Mouse (Mus musculus) testis, postnatal 14 days (tissue): ENCODE results near the gene Pawr.

Experiments
- DNase-seq: peaks from one replicate; pipeline ENCODE4 v3.0.0; 2021; ENCODE audit warnings: low spot score

Gene Pawr

GRCm38 (mm10) chr10:108356601-108357187 is 24.8 kb downstream of the Pawr start:
- no peak for DNase-seq

GRCm38 (mm10) chr10:108359974-108360373 is 28.1 kb downstream of the Pawr start:
- no peak for DNase-seq

- no peak for DNase-seq
Measured at GRCm38 (mm10) chr10:108360801-108361200, 28.9 kb downstream of the Pawr start.

- DNase-seq = no peak
Measured at GRCm38 (mm10) chr10:108361419-108362155, 29.7 kb downstream of the Pawr start.

- DNase-seq = no peak
Measured at GRCm38 (mm10) chr10:108363932-108364331, 32.0 kb downstream of the Pawr start.

- no peak for DNase-seq
Measured at GRCm38 (mm10) chr10:108364946-108365719, 33.2 kb downstream of the Pawr start.

- DNase-seq = no peak
Measured at GRCm38 (mm10) chr10:108366251-108366650, 34.3 kb downstream of the Pawr start.

GRCm38 (mm10) chr10:108368358-108368757 is 36.4 kb downstream of the Pawr start:
- peak; percentile 59 for DNase-seq

- no peak for DNase-seq
Measured at GRCm38 (mm10) chr10:108372258-108372657, 40.3 kb downstream of the Pawr start.

- DNase-seq = no peak
Measured at GRCm38 (mm10) chr10:108372858-108373257, 40.9 kb downstream of the Pawr start.

GRCm38 (mm10) chr10:108375796-108376195 is 43.9 kb downstream of the Pawr start:
- no peak for DNase-seq

- DNase-seq = no peak
Measured at GRCm38 (mm10) chr10:108376366-108376765, 44.4 kb downstream of the Pawr start.

GRCm38 (mm10) chr10:108377369-108377768 is 45.4 kb downstream of the Pawr start:
- DNase-seq = no peak

- no peak for DNase-seq
Measured at GRCm38 (mm10) chr10:108378062-108378461, 46.1 kb downstream of the Pawr start.

- DNase-seq = no peak
Measured at GRCm38 (mm10) chr10:108378479-108378878, 46.6 kb downstream of the Pawr start.

GRCm38 (mm10) chr10:108380715-108381114 is 48.8 kb downstream of the Pawr start:
- DNase-seq = no peak

- DNase-seq = no peak
Measured at GRCm38 (mm10) chr10:108384153-108384769, 52.3 kb downstream of the Pawr start.

GRCm38 (mm10) chr10:108385480-108385955 is 53.6 kb downstream of the Pawr start:
- DNase-seq = no peak

- DNase-seq = no peak
Measured at GRCm38 (mm10) chr10:108388410-108388915, 56.5 kb downstream of the Pawr start.

GRCm38 (mm10) chr10:108389178-108389926 is 57.4 kb downstream of the Pawr start:
- DNase-seq = no peak

- no peak for DNase-seq
Measured at GRCm38 (mm10) chr10:108389927-108390287, 58.0 kb downstream of the Pawr start.
